Comparison of ENCODE assay signal across 7 mouse cellular contexts in genomic region chr11:101253613-101254389, GRCm38 (mm10). TPM values are rescaled to one million over a fixed set of nuclear protein-coding genes. Genes with fewer than 3 reads are reported as not detected.
DNase-seq lines count a peak whose midpoint lies in the region; ATAC-seq lines count a peak whose summit lies in the region.

TSS of gene Vps25 (plus strand) at chr11:101253707.

- WGBS in intestine, embryonic 16.5 days, result under 1% methylated on average over 40 of the region's 40 CpGs
- under 1% methylated on average over 40 of the region's 40 CpGs for WGBS in midbrain, embryonic 10.5 days

- H3K36me3 ChIP-seq in intestine, embryonic 16.5 days (ENCODE audit: control insufficient read depth, insufficient read depth, low read length), result no peaks in the 10 kb centered on the region
- H3K36me3 ChIP-seq in midbrain, embryonic 10.5 days, result peaks cover 27% of the 10 kb centered on the region

- DNase-seq in adrenal gland, adult 2 months, result peak; percentile 92
- DNase-seq in embryo, embryonic 11.5 days (ENCODE audit: low read depth, low spot score), result peak; percentile 70
- peak; percentile 70 to 84 for DNase-seq in gastrocnemius, postnatal 4 days (ENCODE audit: low spot score in 2 of 2)
- DNase-seq in left cerebral cortex, postnatal 36 days (ENCODE audit: low spot score in 2 of 2), result peak; percentile 84 to 86
- peak; percentile 87 for DNase-seq in midbrain, embryonic 10.5 days (ENCODE audit: low spot score)
- peak; percentile 69 to 72 for DNase-seq in right cerebral cortex, postnatal 36 days (ENCODE audit: low spot score in 2 of 2)

- H3K27me3 ChIP-seq in intestine, embryonic 16.5 days (replicated peaks; ENCODE audit: control insufficient read depth, insufficient read depth, low read length), result no peaks in the 10 kb centered on the region
- H3K27me3 ChIP-seq in midbrain, embryonic 10.5 days (ENCODE audit: low read depth, poor library complexity, severe bottlenecking), result peaks cover under 1% of the 10 kb centered on the region; the same call in 1 of the 2 replicates

- intact Hi-C loops in left cerebral cortex, postnatal 36 days (cut with DNase I), result loop anchor here (5.0 kb wide), 1 partner anchor 48 kb away; the partner anchor contains the start of gene Becn1

- H3K27ac ChIP-seq in intestine, embryonic 16.5 days (ENCODE audit: low read length), result peak within 1 kb of the TSS; percentile 89
- peak within 1 kb of the TSS; percentile 95 for H3K27ac ChIP-seq in midbrain, embryonic 10.5 days (replicated peaks)

- H3K4me3 ChIP-seq in intestine, embryonic 16.5 days (ENCODE audit: low read length), result peak within 1 kb of the TSS; percentile 86
- peak within 1 kb of the TSS; percentile 97 for H3K4me3 ChIP-seq in midbrain, embryonic 10.5 days

- peaks cover 18% of the 10 kb centered on the region for H3K4me1 ChIP-seq in intestine, embryonic 16.5 days (ENCODE audit: control insufficient read depth, insufficient read depth, low read length)
- H3K4me1 ChIP-seq in midbrain, embryonic 10.5 days, result peaks cover 20% of the 10 kb centered on the region

- ATAC-seq in intestine, embryonic 16.5 days, result peak; percentile 83

- H3K9me3 ChIP-seq in intestine, embryonic 16.5 days (ENCODE audit: control insufficient read depth, low read length), result no peaks in the 10 kb centered on the region
- H3K9me3 ChIP-seq in midbrain, embryonic 10.5 days (replicated peaks), result no peaks in the 10 kb centered on the region

- peak within 1 kb of the TSS; percentile 90 for H3K4me2 ChIP-seq in intestine, embryonic 16.5 days (ENCODE audit: low read depth, low read length)

- peak within 1 kb of the TSS; percentile 90 for H3K9ac ChIP-seq in intestine, embryonic 16.5 days (ENCODE audit: low read depth, low read length)

RNA-seq across cellular contexts. Expression of gene Vps25, which starts in this region (rescaled TPM):
- 100 to 1,000 TPM; 102 to 116 TPM for total RNA-seq in adrenal gland, adult 2 months (2021)
- 186 and 204 TPM in 2 replicates for polyA plus RNA-seq in adrenal gland, adult 2 months (2012; rRNA removed)
- 10 to 100 TPM; 48.6 to 48.8 TPM for total RNA-seq in gastrocnemius, postnatal 4 days (2021)
- polyA plus RNA-seq in intestine, embryonic 16.5 days (2015; fragmentation: Nextera tagmentation; extraction: Ambion mirVana), result 152 and 155 TPM in 2 replicates
- total RNA-seq in left cerebral cortex, postnatal 36 days (2021), result 10 to 100 TPM; 62.0 to 63.0 TPM
- 137 and 143 TPM in 2 replicates for polyA plus RNA-seq in midbrain, embryonic 10.5 days (2016; fragmentation: Nextera tagmentation; extraction: Ambion mirVana)

Comparison
In these comparisons a context has a peak if more than half of its experiments do, and no peak if none do; other contexts are left out.
1. Peak in every context shown above with its lines: DNase-seq, ATAC-seq, H3K4me3 ChIP-seq and H3K27ac ChIP-seq.